Mouse (Mus musculus) left cerebral cortex, postnatal 4 days (tissue): ENCODE data around the gene Islr. TPM values are rescaled to one million over a fixed set of nuclear protein-coding genes. Genes with fewer than 3 reads are reported as not detected.

ENCODE experiments used
- DNase-seq: peaks from one replicate; pipeline ENCODE4 v3.0.0-alpha.2; 2022
- intact Hi-C: fragments of 180-260 bp; cut with DNase I; formaldehyde crosslinking; loops from one replicate; pipeline ENCODE4 v1.15.1; 2025
- microRNA-seq: library from miRNA; unstranded; fragments of <30 nt; microRNA quantifications from one replicate; pipeline ENCODE4 v1.2.0, GENCODE M21; 2022
- total RNA-seq, 2 experiments: library from RNA; stranded (reverse); gene quantifications; 2 replicates each; pipeline ENCODE4 v1.2.3; 2021

Islr gene
- total RNA-seq, 2 experiments from 2014 or later, result 18.6 to 19.3 TPM

DNA sequence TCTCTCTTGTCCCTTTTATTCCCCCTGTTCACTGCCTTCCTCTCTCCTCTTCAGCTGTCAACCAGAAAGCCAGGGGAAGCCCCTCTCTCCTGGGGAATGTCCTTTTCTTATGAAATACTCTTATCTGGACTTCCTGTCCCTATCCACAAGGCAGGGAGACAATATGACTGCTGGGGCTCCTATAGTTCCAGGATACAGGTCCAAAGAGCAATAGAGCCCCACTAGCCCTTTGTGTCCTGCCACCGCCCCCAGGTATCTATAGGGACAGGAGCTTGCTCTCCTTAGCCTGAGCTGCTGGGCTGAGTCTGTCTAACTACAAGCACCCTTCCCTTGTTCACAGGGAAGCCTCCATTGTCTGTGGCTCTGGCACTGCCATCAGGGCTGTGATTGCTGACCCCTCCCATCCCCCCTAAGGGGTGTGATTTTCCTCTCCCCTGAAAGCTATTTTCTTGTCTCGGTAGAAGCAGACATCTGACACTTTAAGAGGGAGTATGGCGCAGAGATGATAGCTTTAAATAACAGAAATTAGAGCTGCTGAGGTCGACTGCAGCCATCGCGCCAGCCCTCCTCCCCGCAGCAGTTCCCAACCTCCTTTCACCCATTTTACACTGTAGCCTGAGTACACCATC lies 88.7 kb downstream of the Islr start:
- DNase-seq, result no peak
- intact Hi-C loops, result no loop called here

DNA sequence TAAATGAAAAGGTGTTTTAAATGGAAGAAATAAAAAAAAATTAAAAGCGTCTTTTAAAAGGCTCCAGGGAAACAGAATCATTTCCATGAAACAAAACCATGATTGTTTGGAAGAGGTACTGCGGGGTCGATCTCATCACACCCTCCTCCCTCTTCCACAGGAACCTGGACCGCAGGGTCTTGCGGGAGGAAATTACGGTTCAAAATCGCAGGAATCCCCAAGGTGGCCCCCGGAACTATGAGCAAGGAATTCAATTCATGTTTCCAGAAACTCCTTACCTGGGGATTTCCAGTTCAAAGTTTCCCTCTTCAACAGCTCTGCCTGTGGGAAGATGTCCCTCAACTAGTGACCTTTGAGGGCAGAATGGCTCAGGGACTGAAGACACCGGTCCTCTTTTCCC lies 90.1 kb downstream of the Islr start:
- no peak for DNase-seq
- intact Hi-C loops, result no loop called here

DNA sequence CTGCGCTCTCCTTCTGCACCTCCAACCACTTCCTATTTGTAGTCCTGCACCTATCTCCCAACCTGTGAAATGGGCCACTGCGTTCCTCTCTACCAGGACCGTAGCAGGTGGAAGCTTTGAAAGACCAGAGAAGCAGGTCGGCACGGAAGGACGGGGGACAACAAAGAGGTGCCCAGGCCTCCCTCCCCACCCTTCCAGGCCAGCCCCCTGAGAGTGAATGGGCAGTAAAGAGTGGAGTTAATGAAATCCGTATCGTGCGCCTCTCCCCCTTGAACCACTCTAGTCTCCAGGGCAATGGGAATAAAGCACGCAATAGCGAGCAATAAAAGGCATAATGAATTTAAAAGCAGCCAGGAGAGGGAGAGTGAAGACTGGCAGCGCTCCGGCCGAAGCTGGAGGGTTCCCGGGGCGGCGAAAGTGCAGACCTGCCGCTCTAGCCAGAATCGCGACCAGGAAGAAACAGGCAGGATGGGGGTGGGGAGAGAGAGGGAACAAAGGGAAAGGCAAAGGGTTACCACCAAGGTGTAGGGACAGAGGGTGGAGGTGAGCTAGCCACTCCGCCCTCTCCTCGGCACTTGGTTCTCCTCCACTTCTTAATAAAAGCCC lies 90.7 kb downstream of the Islr start:
- peak; percentile 62 for DNase-seq
- intact Hi-C loops, result no loop called here

DNA sequence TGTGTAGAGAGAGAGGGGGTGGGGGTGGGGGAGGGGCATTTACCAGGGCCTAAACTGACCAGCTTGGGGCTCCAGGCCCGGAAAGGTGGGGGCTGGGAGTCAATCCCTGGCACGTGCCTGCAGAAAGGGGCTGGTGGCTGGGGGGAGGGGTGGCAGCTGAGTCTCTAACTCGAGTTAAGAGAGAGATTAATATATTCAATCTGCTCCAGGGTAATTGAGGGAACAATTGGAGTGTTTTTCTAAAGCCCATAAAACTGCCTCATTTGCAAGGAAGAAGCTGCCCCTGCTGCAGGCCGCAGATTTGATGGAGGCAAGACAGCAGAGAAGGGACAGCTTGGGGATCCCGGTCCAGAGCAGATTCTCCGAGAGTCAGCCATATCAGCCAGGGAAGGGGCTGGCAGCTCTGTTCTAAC lies 91.2 kb downstream of the Islr start:
- peak; percentile 95 for DNase-seq
- intact Hi-C loops, result no loop called here

DNA sequence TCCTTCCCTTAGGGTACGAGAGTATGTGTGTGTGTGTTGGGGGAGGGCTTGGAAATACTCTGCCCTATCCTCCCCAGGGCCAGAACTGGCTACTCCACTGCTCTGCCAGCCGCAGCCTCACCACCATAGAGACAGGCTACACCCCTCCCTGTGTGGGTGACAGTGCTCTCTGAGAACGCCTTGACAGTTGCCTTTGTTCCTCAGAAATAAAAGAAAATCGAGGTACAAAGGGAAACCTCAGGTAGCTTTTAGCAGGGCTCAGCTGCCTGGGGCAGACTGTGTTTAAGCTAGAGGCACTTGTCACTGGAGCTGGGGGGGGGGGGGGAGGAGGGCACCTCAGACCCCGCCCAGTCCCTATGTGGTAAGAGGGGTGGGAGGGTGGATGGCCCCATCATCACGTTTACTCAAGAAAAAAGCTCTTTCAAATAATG lies 91.8 kb downstream of the Islr start:
- DNase-seq, result no peak
- intact Hi-C loops, result no loop called here

DNA sequence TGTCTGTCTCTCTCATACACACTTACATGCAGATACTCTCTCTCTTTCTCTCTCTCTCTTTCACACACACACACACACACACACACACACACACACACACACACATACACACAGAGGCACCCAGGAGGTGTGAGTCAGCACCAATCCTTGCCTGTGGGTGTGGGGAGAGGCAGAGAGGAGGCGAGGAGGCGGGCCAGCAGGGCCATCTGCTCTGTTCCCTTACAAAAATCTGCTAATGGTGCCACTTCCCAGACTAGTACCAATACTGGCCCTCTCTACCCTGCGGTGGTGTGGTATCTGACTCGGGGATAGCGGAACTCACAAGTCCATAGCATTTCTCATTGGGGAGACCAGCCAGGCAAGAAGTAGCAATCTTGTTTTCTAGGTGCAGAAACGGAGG lies 92.7 kb downstream of the Islr start:
- intact Hi-C loops, result no loop called here
- peak; percentile 79 for DNase-seq

DNA sequence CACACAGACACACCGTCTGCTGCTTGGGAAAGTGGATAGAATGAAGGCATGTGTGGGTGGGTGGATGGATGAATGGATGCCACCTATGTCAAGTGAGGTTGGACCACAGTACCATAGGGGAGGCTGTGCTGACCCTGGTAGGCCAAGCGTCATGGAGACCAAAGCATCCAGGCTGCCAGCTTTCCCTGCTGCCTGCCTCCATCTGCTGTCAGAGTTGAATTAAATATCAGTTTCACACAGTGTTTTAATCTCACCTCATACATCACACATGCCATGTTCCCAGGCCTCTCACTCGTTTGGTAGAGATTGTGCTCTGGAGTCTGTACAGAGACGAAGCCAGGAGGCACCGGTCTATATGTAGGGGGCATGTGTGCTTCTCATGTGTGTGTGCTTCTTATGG lies 93.3 kb downstream of the Islr start:
- peak; percentile 65 for DNase-seq
- intact Hi-C loops, result no loop called here

DNA sequence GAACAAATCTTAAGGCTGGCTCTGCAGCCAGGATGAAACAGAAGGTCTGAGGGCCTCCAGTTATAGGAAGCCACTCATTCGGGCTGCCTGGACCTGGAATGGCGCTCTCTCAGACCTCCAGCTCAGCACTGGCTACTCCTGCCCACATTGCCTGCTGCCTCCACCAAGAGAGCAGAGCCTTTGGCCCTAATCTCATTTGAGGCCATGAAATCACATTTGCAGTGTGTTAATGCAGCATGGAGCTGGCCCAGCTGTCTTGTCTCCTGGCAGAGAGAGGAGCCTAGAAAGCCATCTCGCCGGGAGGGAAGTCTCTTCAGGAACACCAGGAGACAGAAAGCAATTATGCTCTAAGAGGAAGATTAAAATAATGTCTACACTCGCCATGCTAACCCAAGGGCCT lies 96.6 kb downstream of the Islr start:
- DNase-seq, result peak; percentile 73
- intact Hi-C loops, result no loop called here

Small RNA genes lying within 50 kb of the gene (microRNA-seq; reads per million reads assigned to microRNA genes)
- gene Mir6385, result not detected

Other genes with a start within 250 kb of the Islr start
- 1 to 10 TPM; 1.7 to 2.0 TPM for gene Cyp11a1, start 197.9 kb downstream of the Islr start, total RNA-seq
- 10 to 100 TPM; 10.1 to 12.5 TPM for gene Stra6, start 140.5 kb downstream of the Islr start, total RNA-seq
- under 1 TPM; 0.62 to 0.66 TPM for gene Ccdc33, start 85.5 kb downstream of the Islr start, total RNA-seq
- 100 to 1,000 TPM; 328 to 363 TPM for gene Islr2, start within 50 bp of the Islr start, total RNA-seq
- 10 to 100 TPM; 11.3 to 14.7 TPM for gene Pml, start 45.5 kb upstream of the Islr start, total RNA-seq
- 10 to 100 TPM; 84.5 to 93.2 TPM for gene Stoml1, start 48.9 kb upstream of the Islr start, total RNA-seq
- gene Loxl1, start 108.9 kb upstream of the Islr start, total RNA-seq, result 1 to 10 TPM; 4.8 to 5.5 TPM
- gene Tbc1d21, start 166.1 kb upstream of the Islr start, total RNA-seq, result not detected